Mouse (Mus musculus) myocyte (in vitro differentiated cells): ENCODE data around the gene Tmem128.

Experiments
- E2F4 ChIP-seq: IDR thresholded peaks from one replicate; pipeline ENCODE4 v1.6.1; 2011; ENCODE audit warnings: mild to moderate bottlenecking, control low read depth, moderate library complexity; ENCODE audit not compliant: insufficient read depth
- POLR2A ChIP-seq: IDR thresholded peaks from one replicate; pipeline ENCODE4 v1.6.1; 2011; ENCODE audit warnings: low read depth, mild to moderate bottlenecking, control low read depth, moderate library complexity; ENCODE audit not compliant: insufficient read length
- POLR2AphosphoS2 ChIP-seq: IDR thresholded peaks from one replicate; pipeline ENCODE4 v1.6.1; 2011; ENCODE audit warnings: low read depth, control low read depth; ENCODE audit not compliant: insufficient read length
- REST ChIP-seq: IDR thresholded peaks from one replicate; pipeline ENCODE4 v1.6.1; 2011; ENCODE audit warnings: mild to moderate bottlenecking, control low read depth, moderate library complexity; ENCODE audit not compliant: insufficient read depth, insufficient read length
- TCF12 ChIP-seq: IDR thresholded peaks from one replicate; pipeline ENCODE4 v1.6.1; 2011; ENCODE audit warnings: mild to moderate bottlenecking, control low read depth; ENCODE audit not compliant: poor library complexity, insufficient read depth, severe bottlenecking

GRCm38 (mm10) chr5:38308873-38309272, 48.9 kb downstream of the Tmem128 start:
- no peak for TF ChIP-seq REST
- no peak for TF ChIP-seq POLR2AphosphoS2
- no peak for TF ChIP-seq POLR2A
- no peak for TF ChIP-seq E2F4
- TF ChIP-seq TCF12: no peak
